Mouse (Mus musculus) ES-E14 (cell line): ENCODE results near the gene Prdm10. TPM values are rescaled to one million over a fixed set of nuclear protein-coding genes. Genes with fewer than 3 reads are reported as not detected.

Source experiments
- DNase-seq: peaks from one replicate; pipeline ENCODE4 v3.0.0-alpha.2; 2013; ENCODE audit warnings: low read depth, low spot score
- H3K27ac ChIP-seq: 2 replicates; pipeline ENCODE4 v1.5.1; 2012; ENCODE audit warnings: low read depth, mild to moderate bottlenecking, low read length, moderate library complexity, mixed read lengths; ENCODE audit not compliant: poor library complexity, insufficient read depth, severe bottlenecking
- H3K36me3 ChIP-seq: 2 replicates; pipeline ENCODE4 v1.6.1; 2012; ENCODE audit warnings: mild to moderate bottlenecking, low read length, moderate library complexity, mixed read lengths; ENCODE audit not compliant: control insufficient read depth, poor library complexity, insufficient read depth, severe bottlenecking
- H3K4me1 ChIP-seq, 2 experiments: fragments of 150-350 bp in 1 of 2; sonication (generic) in 1 of 2; 2 replicates each; pipeline ENCODE4 v1.6.1; 2012; ENCODE audit warnings: low read length in 2 of 2, mild to moderate bottlenecking in 1 of 2, mixed read lengths in 1 of 2; ENCODE audit not compliant: control insufficient read depth in 2 of 2, insufficient read depth in 2 of 2, poor library complexity in 1 of 2
- H3K4me3 ChIP-seq, 2 experiments: fragments of 150-350 bp in 1 of 2; sonication (generic) in 1 of 2; 2 replicates each; pipeline ENCODE4 v1.5.1; 2012; ENCODE audit warnings: low read length in 2 of 2, low read depth in 1 of 2, mild to moderate bottlenecking in 1 of 2, mixed read lengths in 1 of 2; ENCODE audit not compliant: insufficient read depth in 1 of 2, poor library complexity in 1 of 2, severe bottlenecking in 1 of 2
- H3K9ac ChIP-seq: 2 replicates; pipeline ENCODE4 v1.6.1; 2012; ENCODE audit warnings: low read depth, mild to moderate bottlenecking, low read length, mixed read lengths; ENCODE audit not compliant: poor library complexity, insufficient read depth, severe bottlenecking
- H3K9me3 ChIP-seq: fragments of 150-350 bp; sonication (generic); 2 replicates; pipeline ENCODE4 v1.6.1; 2012; ENCODE audit warnings: low read depth, mild to moderate bottlenecking, low read length; ENCODE audit not compliant: control insufficient read depth, insufficient read depth
- CHD2 ChIP-seq: IDR thresholded peaks from 2 replicates; pipeline ENCODE4 v1.6.1; 2014; ENCODE audit warnings: mild to moderate bottlenecking, low read depth, low read length, inconsistent platforms
- HCFC1 ChIP-seq: IDR thresholded peaks from 2 replicates; pipeline ENCODE4 v1.6.1; 2012; ENCODE audit warnings: low read length, inconsistent platforms, borderline replicate concordance; ENCODE audit not compliant: insufficient read depth
- MAFK ChIP-seq: IDR thresholded peaks from 2 replicates; pipeline ENCODE4 v1.6.1; 2014; ENCODE audit warnings: mild to moderate bottlenecking, low read depth, low read length, inconsistent platforms; ENCODE audit not compliant: insufficient read depth
- ZC3H11A ChIP-seq: IDR thresholded peaks from 2 replicates; pipeline ENCODE4 v1.6.1; 2012; ENCODE audit warnings: low read depth, mild to moderate bottlenecking, inconsistent platforms, low read length, borderline replicate concordance
- ZNF384 ChIP-seq: IDR thresholded peaks from 2 replicates; pipeline ENCODE4 v1.6.1; 2012; ENCODE audit warnings: low read depth, low read length, inconsistent platforms
- in situ Hi-C, 2 experiments: fragments of 600-800 bp; cut with MboI; formaldehyde crosslinking; loops; one replicate each; pipeline ENCODE4 v1.15.1; 2025; ENCODE audit warnings: low sequenced_read_pairs in 2 of 2, inconsistent platforms in 1 of 2; ENCODE audit not compliant: unreplicated experiment in 2 of 2
- total RNA-seq: library from RNA; depleted of rRNA; stranded (reverse); fragments of 300-350 nt; gene quantifications from 2 replicates; pipeline ENCODE4 v1.2.3, GENCODE M21; 2012; rRNA removed

Prdm10 gene
- total RNA-seq: 10.5 and 12.8 TPM in 2 replicates

- no peaks in the 10 kb centered on the region for H3K9me3 ChIP-seq
- peak within 1 kb of the TSS; percentile 100 for H3K27ac ChIP-seq
- in situ Hi-C loops: no loop called here
- peak within 1 kb of the TSS; percentile 77 to 98 for H3K4me3 ChIP-seq
- peak within 1 kb of the TSS; percentile 99 for H3K9ac ChIP-seq
- peak; percentile 52; the same call in 1 of the 2 replicates for TF ChIP-seq HCFC1
- TF ChIP-seq CHD2: peak; percentile 92
- TF ChIP-seq MAFK: no peak
- peak; percentile 95 for DNase-seq
- peaks cover 3 to 12% of the 10 kb centered on the region in 2 experiments; a peak in 3 of 4 replicates for H3K4me1 ChIP-seq
- H3K36me3 ChIP-seq: no peaks in the 10 kb centered on the region
These were observed at the start of gene Prdm10 for GRCm38 (mm10) chr9:31280366-31281010. Prdm10 (plus strand) TSS chr9:31280538.

GRCm38 (mm10) chr9:31235030-31235429, 45.3 kb upstream of the Prdm10 start:
- no peaks in the 10 kb centered on the region for H3K9me3 ChIP-seq
- no peaks in the 10 kb centered on the region for H3K4me1 ChIP-seq
- no peak overlapping the region for H3K27ac ChIP-seq
- DNase-seq: no peak
- H3K36me3 ChIP-seq: no peaks in the 10 kb centered on the region
- H3K4me3 ChIP-seq: no peak overlapping the region
- in situ Hi-C loops: no loop called here
- TF ChIP-seq ZNF384 (no peak), HCFC1 (no peak), CHD2 (no peak), ZC3H11A (no peak), MAFK (no peak)
- H3K9ac ChIP-seq: no peak overlapping the region

GRCm38 (mm10) chr9:31235489-31235888, 44.8 kb upstream of the Prdm10 start:
- Histone ChIP-seq H3K4me3 (no peak overlapping the region), H3K9me3 (no peaks in the 10 kb centered on the region), H3K4me1 (no peaks in the 10 kb centered on the region), H3K27ac (no peak overlapping the region), H3K9ac (no peak overlapping the region), H3K36me3 (no peaks in the 10 kb centered on the region)
- DNase-seq: no peak
- TF ChIP-seq MAFK: no peak
- no peak for TF ChIP-seq ZNF384
- TF ChIP-seq CHD2: no peak
- TF ChIP-seq ZC3H11A: no peak
- TF ChIP-seq HCFC1: no peak
- in situ Hi-C loops: no loop called here

- in situ Hi-C loops: no loop called here
- TF ChIP-seq ZNF384 (no peak), MAFK (no peak), HCFC1 (no peak), ZC3H11A (no peak), CHD2 (no peak)
- H3K27ac ChIP-seq: no peak overlapping the region
These were observed 44.3 kb upstream of the Prdm10 start for GRCm38 (mm10) chr9:31236079-31236478.

GRCm38 (mm10) chr9:31238526-31238925, 41.8 kb upstream of the Prdm10 start:
- H3K27ac ChIP-seq: no peak overlapping the region
- no peaks in the 10 kb centered on the region for H3K9me3 ChIP-seq
- no peak overlapping the region for H3K9ac ChIP-seq
- TF ChIP-seq ZC3H11A (no peak), CHD2 (no peak), MAFK (no peak), HCFC1 (no peak), ZNF384 (no peak)
- in situ Hi-C loops: no loop called here
- no peaks in the 10 kb centered on the region for H3K36me3 ChIP-seq
- H3K4me3 ChIP-seq: no peak overlapping the region
- DNase-seq: no peak
- H3K4me1 ChIP-seq: no peaks in the 10 kb centered on the region

More at GRCm38 (mm10) chr9:31236079-31236478, 44.3 kb upstream of the Prdm10 start:
- no peak overlapping the region for H3K9ac ChIP-seq
- DNase-seq: no peak
- H3K36me3 ChIP-seq: no peaks in the 10 kb centered on the region
- H3K4me3 ChIP-seq: no peak overlapping the region
- H3K4me1 ChIP-seq: no peaks in the 10 kb centered on the region
- H3K9me3 ChIP-seq: no peaks in the 10 kb centered on the region
